Mouse (Mus musculus) erythroid progenitor cell, adult 5-6 weeks (primary cell): ENCODE measurements around the gene Pacs2. TPM values are rescaled to one million over a fixed set of nuclear protein-coding genes. Genes with fewer than 3 reads are reported as not detected.

Experiments used
- ATAC-seq: replicated peaks from 2 replicates; pipeline ENCODE4 v1.8.0; 2016; ENCODE audit warnings: moderate number of reproducible peaks, mild to moderate bottlenecking, moderate TSS enrichment, inconsistent platforms; ENCODE audit not compliant: poor library complexity, low FRiP score, severe bottlenecking
- total RNA-seq, 2 experiments: library from RNA; stranded (forward) in 1 of 2; stranded (reverse) in 1 of 2; fragments of 150-400 nt in 1 of 2; fragments of 186-747, 209-891 nt in 1 of 2; gene quantifications; 2 replicates each; pipeline versions ENCODE4 v1.2.3 to v1.2.4; 2015 to 2017; ENCODE audit warnings: low replicate concordance in 2 of 2

Pacs2 gene
- 68.3 and 88.3 TPM in 2 replicates for total RNA-seq (2015; ENCODE audit: low replicate concordance)
- total RNA-seq (2017; ENCODE audit: low replicate concordance): 44.9 and 45.7 TPM in 2 replicates

- peak; percentile 84 for ATAC-seq
Observed at GRCm38 (mm10) chr12:113013604-113014558, at the start of gene Pacs2. Gene Pacs2, plus strand, starts transcription at chr12:113014508.

- no peak for ATAC-seq
Observed at GRCm38 (mm10) chr12:112965783-112966182, 48.5 kb upstream of the Pacs2 start.

- no peak for ATAC-seq
Observed at GRCm38 (mm10) chr12:112968943-112969342, 45.4 kb upstream of the Pacs2 start.

GRCm38 (mm10) chr12:112969616-112970015 is 44.7 kb upstream of the Pacs2 start:
- no peak for ATAC-seq

- no peak for ATAC-seq
Observed at GRCm38 (mm10) chr12:112974736-112975135, 39.6 kb upstream of the Pacs2 start.

GRCm38 (mm10) chr12:112976371-112977073 is 37.8 kb upstream of the Pacs2 start, which contains the start of gene Btbd6:
Gene Btbd6, plus strand, starts transcription at chr12:112976482.
- ATAC-seq: peak; percentile 75

- ATAC-seq: no peak
Observed at GRCm38 (mm10) chr12:112977156-112977555, 37.2 kb upstream of the Pacs2 start.

- ATAC-seq: no peak
Observed at GRCm38 (mm10) chr12:112982031-112982430, 32.3 kb upstream of the Pacs2 start.

GRCm38 (mm10) chr12:112985346-112985745 is 29.0 kb upstream of the Pacs2 start:
- ATAC-seq: peak; percentile 62; the same call in 1 of the 2 replicates

GRCm38 (mm10) chr12:112987877-112988276 is 26.4 kb upstream of the Pacs2 start:
- no peak for ATAC-seq

- ATAC-seq: no peak
Observed at GRCm38 (mm10) chr12:112990706-112991405, 23.5 kb upstream of the Pacs2 start.

GRCm38 (mm10) chr12:112991444-112991843 is 22.9 kb upstream of the Pacs2 start:
- no peak for ATAC-seq

- no peak for ATAC-seq
Observed at GRCm38 (mm10) chr12:112994153-112994552, 20.2 kb upstream of the Pacs2 start.

GRCm38 (mm10) chr12:112999569-113000293 is 14.6 kb upstream of the Pacs2 start:
- ATAC-seq: 0 out of 2 replicates have a peak, but pooled peaks have one; percentile 9

GRCm38 (mm10) chr12:113000294-113001132 is 13.8 kb upstream of the Pacs2 start, which contains the start of gene Brf1:
Gene Brf1, minus strand, starts transcription at chr12:113000704.
- peak; percentile 89 for ATAC-seq

GRCm38 (mm10) chr12:113001133-113001474 is 13.2 kb upstream of the Pacs2 start:
- ATAC-seq: peak; percentile 16; the same call in 1 of the 2 replicates

GRCm38 (mm10) chr12:113002667-113003066 is 11.6 kb upstream of the Pacs2 start:
- ATAC-seq: no peak

- no peak for ATAC-seq
Observed at GRCm38 (mm10) chr12:113004011-113004410, 10.3 kb upstream of the Pacs2 start.
